8 mouse cellular contexts compared by ENCODE assay signal in the genomic region with DNA sequence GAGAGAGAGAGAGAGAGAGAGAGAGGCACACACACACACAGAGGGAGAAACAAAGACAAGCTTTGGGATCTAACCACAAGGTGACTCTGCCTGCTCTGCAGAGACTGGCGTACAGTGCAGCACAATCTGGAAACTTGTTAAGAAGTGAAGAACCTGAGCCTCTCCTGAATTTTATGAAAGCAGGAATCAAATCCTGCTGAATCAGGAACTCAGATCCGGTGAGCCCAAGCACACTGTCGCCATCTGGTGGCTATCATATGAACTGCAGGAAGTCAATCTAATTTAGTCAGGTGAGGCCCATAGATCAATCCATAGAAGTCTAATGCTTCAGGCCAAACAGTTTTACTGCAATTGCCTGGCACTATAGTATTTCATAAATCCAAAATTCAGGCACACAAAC. TPM values are rescaled to one million over a fixed set of nuclear protein-coding genes. Genes with fewer than 3 reads are reported as not detected.
DNase-seq lines count a peak whose midpoint lies in the region; ATAC-seq and TF ChIP-seq lines count a peak whose summit lies in the region.

No protein-coding gene starts in this region.

- TF ChIP-seq CTCF in heart, adult 2 months (IDR thresholded peaks at IDR 0.05), result peak; percentile 95

- no peaks in the 10 kb centered on the region for H3K4me1 ChIP-seq in heart, adult 2 months (ENCODE audit: control insufficient read depth, insufficient read depth, low read length)
- no peaks in the 10 kb centered on the region for H3K4me1 ChIP-seq in heart, embryonic 10.5 days
- H3K4me1 ChIP-seq in midbrain, embryonic 12.5 days, result no peaks in the 10 kb centered on the region

- H3K27ac ChIP-seq in heart, adult 2 months, result no peak overlapping the region
- H3K27ac ChIP-seq in heart, embryonic 10.5 days, result no peak overlapping the region
- no peak overlapping the region for H3K27ac ChIP-seq in midbrain, embryonic 12.5 days (replicated peaks)

- H3K4me2 ChIP-seq in midbrain, embryonic 12.5 days (replicated peaks), result no peak overlapping the region

- H3K9me3 ChIP-seq in heart, embryonic 10.5 days, result no peaks in the 10 kb centered on the region
- no peaks in the 10 kb centered on the region for H3K9me3 ChIP-seq in midbrain, embryonic 12.5 days

- no peak for TF ChIP-seq EP300 in heart, adult 2 months (IDR thresholded peaks at IDR 0.05; ENCODE audit: insufficient read depth, low read depth, low read length)

- no peak overlapping the region for H3K4me3 ChIP-seq in heart, adult 2 months
- H3K4me3 ChIP-seq in heart, embryonic 10.5 days, result no peak overlapping the region
- no peak overlapping the region for H3K4me3 ChIP-seq in midbrain, embryonic 12.5 days

- TF ChIP-seq POLR2A in heart, adult 2 months (IDR thresholded peaks at IDR 0.05; ENCODE audit: insufficient read depth, low read depth, low read length), result no peak

- no peak overlapping the region for H3K9ac ChIP-seq in heart, adult 2 months (ENCODE audit: low read depth, low read length)
- H3K9ac ChIP-seq in midbrain, embryonic 12.5 days (replicated peaks), result no peak overlapping the region

- no peaks in the 10 kb centered on the region for H3K36me3 ChIP-seq in heart, adult 2 months (ENCODE audit: control insufficient read depth, insufficient read depth, low read length)
- H3K36me3 ChIP-seq in heart, embryonic 10.5 days, result no peaks in the 10 kb centered on the region
- H3K36me3 ChIP-seq in midbrain, embryonic 12.5 days, result no peaks in the 10 kb centered on the region

- no peaks in the 10 kb centered on the region for H3K27me3 ChIP-seq in heart, adult 2 months (ENCODE audit: control insufficient read depth, insufficient read depth, low read length)
- no peaks in the 10 kb centered on the region for H3K27me3 ChIP-seq in heart, embryonic 10.5 days (ENCODE audit: insufficient read depth, poor library complexity, severe bottlenecking)
- no peaks in the 10 kb centered on the region for H3K27me3 ChIP-seq in midbrain, embryonic 12.5 days

- peak; percentile 54; the same call in 1 of the 2 replicates for ATAC-seq in midbrain, embryonic 12.5 days (ENCODE audit: low FRiP score, low read depth)

- peak; percentile 7 to 27 for DNase-seq in heart, adult 2 months
- DNase-seq in heart, embryonic 10.5 days (ENCODE audit: low spot score), result no peak
- DNase-seq in CD4-positive helper T cell, adult 2 months (ENCODE audit: low read depth, low spot score), result peak; percentile 7
- DNase-seq in adrenal gland, postnatal 36 days, result peak; percentile 37 to 50
- DNase-seq in fibroblast of lung, adult 2 months (ENCODE audit: low read depth), result peak; percentile 30
- peak; percentile 17 for DNase-seq in layer of hippocampus, adult 9-10 months (ENCODE audit: low spot score)
- peak; percentile 26 for DNase-seq in thymus, postnatal 25 days

- intact Hi-C loops in heart, adult 2 months (cut with DNase I), result loop anchor here (5.0 to 10.0 kb wide), 3 partner anchors 106 to 292 kb away; no protein-coding TSS in a partner anchor

- no peaks in the 10 kb centered on the region for H3K79me2 ChIP-seq in heart, adult 2 months (replicated peaks; ENCODE audit: control insufficient read depth, insufficient read depth, low read length)

- 30% methylated on average over 3 of the region's 3 CpGs for WGBS in heart, adult 2 months
- 29% methylated on average over 3 of the region's 3 CpGs for WGBS in heart, embryonic 10.5 days
- WGBS in midbrain, embryonic 12.5 days, result 36% methylated on average over 3 of the region's 3 CpGs

RNA-seq across cellular contexts. Expression of gene Clca1, which starts 5.8 kb away (rescaled TPM):
- not detected for total RNA-seq in heart, adult 2 months (2021)
- 0.23 TPM in 1 of 2 replicates, not detected in the other for polyA plus RNA-seq in heart, adult 2 months (2012; rRNA removed)
- 0.05 TPM in 1 of 2 replicates, not detected in the other for polyA plus RNA-seq in heart, embryonic 10.5 days (2016; fragmentation: Nextera tagmentation; extraction: Ambion mirVana)
- not detected for total RNA-seq in adrenal gland, postnatal 36 days (2021)
- polyA plus RNA-seq in midbrain, embryonic 12.5 days (2016; fragmentation: Nextera tagmentation; extraction: Ambion mirVana), result not detected in 2 replicates

RNA-seq across cellular contexts. Expression of gene Clca4a, which starts 51.9 kb away (rescaled TPM):
- total RNA-seq in heart, adult 2 months (2021), result not detected
- polyA plus RNA-seq in heart, adult 2 months (2012; rRNA removed), result 0.06 TPM in 1 of 2 replicates, not detected in the other
- polyA plus RNA-seq in heart, embryonic 10.5 days (2016; fragmentation: Nextera tagmentation; extraction: Ambion mirVana), result 0.05 TPM in 1 of 2 replicates, not detected in the other
- total RNA-seq in adrenal gland, postnatal 36 days (2021), result not detected
- polyA plus RNA-seq in midbrain, embryonic 12.5 days (2016; fragmentation: Nextera tagmentation; extraction: Ambion mirVana), result not detected in 2 replicates
